Mouse (Mus musculus) erythroblast, embryonic 14.5 days (primary cell): ENCODE measurements around the gene Fmnl1.

Experiments used
- GATA1 ChIP-seq: IDR thresholded peaks from 2 replicates; pipeline ENCODE4 v1.6.1; 2012; ENCODE audit warnings: low read length, inconsistent platforms, mixed read lengths
- TAL1 ChIP-seq: IDR thresholded peaks from 3 replicates; pipeline ENCODE4 v1.6.1; 2012; ENCODE audit warnings: low read length, inconsistent platforms, mixed read lengths

GRCm38 (mm10) chr11:103229608-103230007, 58.7 kb downstream of the Fmnl1 start:
- TF ChIP-seq GATA1 (no peak), TAL1 (no peak)
